Mouse (Mus musculus) cerebellum, adult 9-11 months (tissue): Measurements from ENCODE around the gene Olfr625-ps1.
"Not testable (repeated sequence)": the region's sequence is repeated elsewhere in the genome, so short reads cannot be mapped to it uniquely, and the experiment has no call there.

Experiments
- DNase-seq: peaks from one replicate; pipeline ENCODE4 v3.0.0; 2022

Gene Olfr625-ps1

GRCm38 (mm10) chr7:103682420-103682819 is at the start of gene Olfr625-ps1:
TSS of gene Olfr625-ps1 (plus strand) at chr7:103682720.
- no peak for DNase-seq

GRCm38 (mm10) chr7:103636795-103637194 is 45.7 kb upstream of the Olfr625-ps1 start:
- DNase-seq: no peak

- no peak for DNase-seq
Measured at GRCm38 (mm10) chr7:103642602-103643001, 39.9 kb upstream of the Olfr625-ps1 start, which contains the start of gene Olfr622. TSS of gene Olfr622 (minus strand) at chr7:103642702.

GRCm38 (mm10) chr7:103644070-103644469 is 38.5 kb upstream of the Olfr625-ps1 start:
- DNase-seq: no peak

GRCm38 (mm10) chr7:103663598-103663997 is 18.9 kb upstream of the Olfr625-ps1 start, which contains the start of gene Olfr623:
TSS of gene Olfr623 (minus strand) at chr7:103663698.
- DNase-seq: no peak

- no peak for DNase-seq
Measured at GRCm38 (mm10) chr7:103671091-103671490, 11.4 kb upstream of the Olfr625-ps1 start, which contains the start of gene Olfr624. TSS of gene Olfr624 (minus strand) at chr7:103671191.

GRCm38 (mm10) chr7:103699469-103699868 is 16.9 kb downstream of the Olfr625-ps1 start:
- no peak for DNase-seq

GRCm38 (mm10) chr7:103712024-103712423 is 29.5 kb downstream of the Olfr625-ps1 start:
- DNase-seq: no peak

- no peak for DNase-seq
Measured at GRCm38 (mm10) chr7:103714371-103714770, 31.9 kb downstream of the Olfr625-ps1 start, which contains the start of gene Olfr243. TSS of gene Olfr243 (plus strand) at chr7:103714671.

GRCm38 (mm10) chr7:103716398-103716797 is 33.9 kb downstream of the Olfr625-ps1 start:
- not testable (repeated sequence) for DNase-seq

- no peak for DNase-seq
Measured at GRCm38 (mm10) chr7:103730074-103730473, 47.6 kb downstream of the Olfr625-ps1 start, which contains the start of gene Olfr628. TSS of gene Olfr628 (plus strand) at chr7:103730374.
